Mouse (Mus musculus): ENCODE measurements around the gene Tpbpa. TPM values are rescaled to one million over a fixed set of nuclear protein-coding genes. Genes with fewer than 3 reads are reported as not detected.

Tpbpa gene
- polyA plus RNA-seq, 1 experiment from 2014 or later: not detected

Other genes starting within 250 kb of the Tpbpa start
- gene BC051665, start 155.6 kb downstream of the Tpbpa start, polyA plus RNA-seq (2015; fragmentation: Nextera tagmentation; extraction: Ambion mirVana): not detected in 2 replicates
- not detected in 2 replicates for gene Ctsll3, start 139.1 kb downstream of the Tpbpa start, polyA plus RNA-seq (2015; fragmentation: Nextera tagmentation; extraction: Ambion mirVana)
- gene 4930486L24Rik, start 77.5 kb downstream of the Tpbpa start, polyA plus RNA-seq (2015; fragmentation: Nextera tagmentation; extraction: Ambion mirVana): not detected in 2 replicates
- 0.13 and 0.41 TPM in 2 replicates for gene Gm49392, start 45.1 kb downstream of the Tpbpa start, polyA plus RNA-seq (2015; fragmentation: Nextera tagmentation; extraction: Ambion mirVana)
- 1.2 and 1.9 TPM in 2 replicates for gene Ctla2b, start 44.5 kb downstream of the Tpbpa start, polyA plus RNA-seq (2015; fragmentation: Nextera tagmentation; extraction: Ambion mirVana)
- gene Tpbpb, start 37.1 kb downstream of the Tpbpa start, polyA plus RNA-seq (2015; fragmentation: Nextera tagmentation; extraction: Ambion mirVana): not detected in 2 replicates
- not detected in 2 replicates for gene Gm49393, start 6.4 kb downstream of the Tpbpa start, polyA plus RNA-seq (2015; fragmentation: Nextera tagmentation; extraction: Ambion mirVana)
- gene Gm49391, start 5.4 kb downstream of the Tpbpa start, polyA plus RNA-seq (2015; fragmentation: Nextera tagmentation; extraction: Ambion mirVana): 0.71 and 1.5 TPM in 2 replicates
- 15.1 and 21.4 TPM in 2 replicates for gene Ctla2a, start 5.4 kb downstream of the Tpbpa start, polyA plus RNA-seq (2015; fragmentation: Nextera tagmentation; extraction: Ambion mirVana)
- not detected in 2 replicates for gene Ctsj, start 64.0 kb upstream of the Tpbpa start, polyA plus RNA-seq (2015; fragmentation: Nextera tagmentation; extraction: Ambion mirVana)
- gene Ctsq, start 98.6 kb upstream of the Tpbpa start, polyA plus RNA-seq (2015; fragmentation: Nextera tagmentation; extraction: Ambion mirVana): not detected in 2 replicates
- gene Ctsr, start 222.3 kb upstream of the Tpbpa start, polyA plus RNA-seq (2015; fragmentation: Nextera tagmentation; extraction: Ambion mirVana): not detected in 2 replicates

All from hindbrain, embryonic 15.5 days (tissue).